Mouse (Mus musculus) forebrain, embryonic 16.5 days (tissue): ENCODE results near the gene Tfrc. TPM values are rescaled to one million over a fixed set of nuclear protein-coding genes. Genes with fewer than 3 reads are reported as not detected.

Experiments
- ATAC-seq: fragments of 200-750 bp; cut with Nextera tagmentation; 2 replicates; pipeline ENCODE4 v1.8.0; 2017; ENCODE audit warnings: mild to moderate bottlenecking, moderate library complexity
- H3K27ac ChIP-seq: fragments of 300-500 bp; sonication (generic); 2 replicates; pipeline ENCODE4 v1.5.1; 2014; ENCODE audit warnings: low read length, control low read depth
- H3K27me3 ChIP-seq: fragments of 300-500 bp; sonication (generic); replicated peaks from 2 replicates; pipeline ENCODE4 v1.6.1; 2014; ENCODE audit warnings: low read length; ENCODE audit not compliant: control insufficient read depth, insufficient read depth
- H3K36me3 ChIP-seq: fragments of 300-500 bp; sonication (generic); 2 replicates; pipeline ENCODE4 v1.6.1; 2014; ENCODE audit not compliant: control insufficient read depth, insufficient read depth
- H3K4me1 ChIP-seq: fragments of 300-500 bp; sonication (generic); replicated peaks from 2 replicates; pipeline ENCODE4 v1.6.1; 2014; ENCODE audit warnings: low read length; ENCODE audit not compliant: control insufficient read depth, insufficient read depth
- H3K4me2 ChIP-seq: fragments of 300-500 bp; sonication (generic); 2 replicates; pipeline ENCODE4 v1.6.1; 2014; ENCODE audit warnings: mild to moderate bottlenecking, low read length, control low read depth
- H3K4me3 ChIP-seq: fragments of 300-500 bp; sonication (generic); replicated peaks from 2 replicates; pipeline ENCODE4 v1.5.1; 2014; ENCODE audit warnings: mild to moderate bottlenecking, low read length, control low read depth
- H3K9ac ChIP-seq: fragments of 300-500 bp; sonication (generic); replicated peaks from 2 replicates; pipeline ENCODE4 v1.6.1; 2014; ENCODE audit warnings: low read depth, low read length, control low read depth
- H3K9me3 ChIP-seq: fragments of 300-500 bp; sonication (generic); 2 replicates; pipeline ENCODE4 v1.6.1; 2016; ENCODE audit warnings: low read length; ENCODE audit not compliant: control insufficient read depth
- WGBS: fragments of 180-500 bp; shearing (Covaris S2); extraction: QIAGEN DNeasy Blood & Tissue Kit; methylation state at CpG from one replicate; pipeline ENCODE4 v1.1.7; 2014; 5-methylcytosine and 5-hydroxymethylcytosine counted together
- polyA plus RNA-seq: library from polyadenylated mRNA; unstranded; fragments of >200 nt; fragmentation: Nextera tagmentation; extraction: Ambion mirVana; gene quantifications from 2 replicates; pipeline ENCODE4 v1.2.1, GENCODE M21; 2015

Tfrc gene
- polyA plus RNA-seq, 1 experiment from 2014 or later = 33.7 TPM

- H3K9ac ChIP-seq = peak overlapping the region; percentile 35
- no peaks in the 10 kb centered on the region for H3K9me3 ChIP-seq
- no peaks in the 10 kb centered on the region for H3K36me3 ChIP-seq
- H3K27me3 ChIP-seq = no peaks in the 10 kb centered on the region
- ATAC-seq = no peak
- H3K4me3 ChIP-seq = peak overlapping the region; percentile 62
- peaks cover 13% of the 10 kb centered on the region for H3K4me1 ChIP-seq
- H3K4me2 ChIP-seq = peak overlapping the region; percentile 52
- peak overlapping the region; percentile 61 for H3K27ac ChIP-seq
- 13% methylated on average over 8 of the region's 8 CpGs for WGBS
These were observed 392 bp upstream of the Tfrc start for GRCm38 (mm10) chr16:32608344-32608711.

- no peaks in the 10 kb centered on the region for H3K27me3 ChIP-seq
- peak overlapping the region; percentile 90 for H3K27ac ChIP-seq
- no peaks in the 10 kb centered on the region for H3K9me3 ChIP-seq
- ATAC-seq = peak; percentile 1; the same call in 1 of the 2 replicates
- 0 out of 2 replicates have a peak, but pooled peaks cover under 1% of the 10 kb centered on the region for H3K36me3 ChIP-seq
- peak overlapping the region; percentile 62 for H3K4me3 ChIP-seq
- peak overlapping the region; percentile 75 for H3K9ac ChIP-seq
- WGBS = under 1% methylated on average over 14 of the region's 14 CpGs
- H3K4me1 ChIP-seq = peaks cover 13% of the 10 kb centered on the region
- H3K4me2 ChIP-seq = peak overlapping the region; percentile 75
These were observed 670 bp downstream of the Tfrc start for GRCm38 (mm10) chr16:32609401-32609779.

GRCm38 (mm10) chr16:32610460-32611255, 1.9 kb downstream of the Tfrc start:
- H3K9ac ChIP-seq = no peak overlapping the region
- H3K4me2 ChIP-seq = peak overlapping the region; percentile 75
- H3K4me1 ChIP-seq = peaks cover 13% of the 10 kb centered on the region
- no peaks in the 10 kb centered on the region for H3K9me3 ChIP-seq
- no peaks in the 10 kb centered on the region for H3K27me3 ChIP-seq
- peaks cover 11% of the 10 kb centered on the region for H3K36me3 ChIP-seq
- peak overlapping the region; percentile 62; the same call in 1 of the 2 replicates for H3K4me3 ChIP-seq
- WGBS = 72% methylated on average over 5 of the region's 5 CpGs
- no peak for ATAC-seq
- H3K27ac ChIP-seq = no peak overlapping the region

GRCm38 (mm10) chr16:32612052-32612451, 3.3 kb downstream of the Tfrc start:
- 86% methylated on average over 1 of the region's 1 CpGs for WGBS

GRCm38 (mm10) chr16:32613269-32613834, 4.6 kb downstream of the Tfrc start:
- WGBS = 85% methylated on average over 3 of the region's 3 CpGs
- H3K9me3 ChIP-seq = no peaks in the 10 kb centered on the region
- H3K9ac ChIP-seq = no peak overlapping the region
- no peak for ATAC-seq
- H3K4me3 ChIP-seq = no peak overlapping the region
- peaks cover 13% of the 10 kb centered on the region for H3K4me1 ChIP-seq
- peaks cover 21% of the 10 kb centered on the region for H3K36me3 ChIP-seq
- no peaks in the 10 kb centered on the region for H3K27me3 ChIP-seq
- no peak overlapping the region for H3K4me2 ChIP-seq
- H3K27ac ChIP-seq = no peak overlapping the region

More at GRCm38 (mm10) chr16:32612052-32612451, 3.3 kb downstream of the Tfrc start:
- H3K36me3 ChIP-seq = peaks cover 14% of the 10 kb centered on the region
- no peak overlapping the region for H3K27ac ChIP-seq
- H3K27me3 ChIP-seq = no peaks in the 10 kb centered on the region
- no peak overlapping the region for H3K9ac ChIP-seq
- H3K4me1 ChIP-seq = peaks cover 13% of the 10 kb centered on the region
- H3K4me3 ChIP-seq = no peak overlapping the region
- no peak for ATAC-seq
- H3K9me3 ChIP-seq = no peaks in the 10 kb centered on the region
- H3K4me2 ChIP-seq = no peak overlapping the region

- no peaks in the 10 kb centered on the region for H3K9me3 ChIP-seq
- no peak overlapping the region for H3K27ac ChIP-seq
- 62% methylated on average over 4 of the region's 4 CpGs for WGBS
- no peaks in the 10 kb centered on the region for H3K27me3 ChIP-seq
- peaks cover 13% of the 10 kb centered on the region for H3K4me1 ChIP-seq
- H3K4me2 ChIP-seq = no peak overlapping the region
- peaks cover 25% of the 10 kb centered on the region for H3K36me3 ChIP-seq
- H3K9ac ChIP-seq = no peak overlapping the region
- no peak overlapping the region for H3K4me3 ChIP-seq
- ATAC-seq = no peak
These were observed 5.3 kb downstream of the Tfrc start for GRCm38 (mm10) chr16:32614047-32614446.

GRCm38 (mm10) chr16:32618946-32619345, 10.2 kb downstream of the Tfrc start:
- H3K4me2 ChIP-seq = no peak overlapping the region
- no peak overlapping the region for H3K27ac ChIP-seq
- no peaks in the 10 kb centered on the region for H3K4me1 ChIP-seq
- WGBS = 96% methylated on average over 1 of the region's 1 CpGs
- no peak overlapping the region for H3K4me3 ChIP-seq
- no peak overlapping the region for H3K9ac ChIP-seq
- H3K9me3 ChIP-seq = no peaks in the 10 kb centered on the region
- no peaks in the 10 kb centered on the region for H3K27me3 ChIP-seq
- H3K36me3 ChIP-seq = peaks cover 53% of the 10 kb centered on the region
- ATAC-seq = no peak

GRCm38 (mm10) chr16:32628140-32628539, 19.4 kb downstream of the Tfrc start:
- Histone ChIP-seq H3K36me3 (peaks cover 53% of the 10 kb centered on the region), H3K27ac (no peak overlapping the region), H3K4me1 (no peaks in the 10 kb centered on the region), H3K9me3 (no peaks in the 10 kb centered on the region), H3K27me3 (no peaks in the 10 kb centered on the region), H3K9ac (no peak overlapping the region), H3K4me3 (no peak overlapping the region), H3K4me2 (no peak overlapping the region)
- no peak for ATAC-seq
- WGBS = 93% methylated on average over 8 of the region's 8 CpGs

GRCm38 (mm10) chr16:32632328-32632824, 23.7 kb downstream of the Tfrc start:
- H3K27me3 ChIP-seq = no peaks in the 10 kb centered on the region
- no peak overlapping the region for H3K4me3 ChIP-seq
- WGBS = 82% methylated on average over 4 of the region's 4 CpGs
- H3K9ac ChIP-seq = no peak overlapping the region
- peaks cover 32% of the 10 kb centered on the region for H3K36me3 ChIP-seq
- no peaks in the 10 kb centered on the region for H3K9me3 ChIP-seq
- no peak for ATAC-seq
- no peaks in the 10 kb centered on the region for H3K4me1 ChIP-seq
- no peak overlapping the region for H3K27ac ChIP-seq
- H3K4me2 ChIP-seq = no peak overlapping the region
